Mouse (Mus musculus) midbrain, embryonic 10.5 days (tissue): Measurements from ENCODE around the gene Flywch1. TPM values are rescaled to one million over a fixed set of nuclear protein-coding genes. Genes with fewer than 3 reads are reported as not detected.
A peak's percentile ranks its signal among the peaks of the same experiment; 100 is the strongest.

Source experiments
- DNase-seq: peaks from one replicate; pipeline ENCODE4 v3.0.0-alpha.2; 2017; ENCODE audit warnings: low spot score
- H3K27ac ChIP-seq: fragments of 300-500 bp; sonication (generic); replicated peaks from 2 replicates; pipeline ENCODE4 v1.5.1; 2016; ENCODE audit warnings: mild to moderate bottlenecking
- H3K27me3 ChIP-seq: fragments of 300-500 bp; sonication (generic); 2 replicates; pipeline ENCODE4 v1.6.1; 2016; ENCODE audit warnings: low read depth, mild to moderate bottlenecking; ENCODE audit not compliant: poor library complexity, severe bottlenecking
- H3K36me3 ChIP-seq: fragments of 300-500 bp; sonication (generic); 2 replicates; pipeline ENCODE4 v1.6.1; 2016; ENCODE audit warnings: mild to moderate bottlenecking, moderate library complexity
- H3K4me1 ChIP-seq: fragments of 300-500 bp; sonication (generic); 2 replicates; pipeline ENCODE4 v1.6.1; 2016
- H3K4me3 ChIP-seq: fragments of 300-500 bp; sonication (generic); 2 replicates; pipeline ENCODE4 v1.5.1; 2016; ENCODE audit warnings: mild to moderate bottlenecking, moderate library complexity
- H3K9me3 ChIP-seq: fragments of 300-500 bp; sonication (generic); replicated peaks from 2 replicates; pipeline ENCODE4 v1.6.1; 2016; ENCODE audit warnings: mild to moderate bottlenecking
- WGBS: fragments of 180-500 bp; shearing (Covaris S2); methylation state at CpG from one replicate; pipeline ENCODE4 v1.1.7; 2016; 5-methylcytosine and 5-hydroxymethylcytosine counted together
- polyA plus RNA-seq: library from polyadenylated mRNA; unstranded; fragments of >200 nt; fragmentation: Nextera tagmentation; extraction: Ambion mirVana; gene quantifications from 2 replicates; pipeline ENCODE4 v1.2.1, GENCODE M21; 2016

Flywch1 gene
- polyA plus RNA-seq, 1 experiment from 2014 or later: 187 TPM

GRCm38 (mm10) chr17:23747471-23747870 lies 23.9 kb downstream of the Flywch1 start:
- WGBS: 82% methylated on average over 3 of the region's 3 CpGs
- no peak overlapping the region for H3K4me3 ChIP-seq
- peaks cover 18% of the 10 kb centered on the region for H3K36me3 ChIP-seq
- no peak overlapping the region for H3K27ac ChIP-seq
- no peak for DNase-seq
- H3K27me3 ChIP-seq: peaks cover 63% of the 10 kb centered on the region
- H3K4me1 ChIP-seq: peaks cover 35% of the 10 kb centered on the region
- H3K9me3 ChIP-seq: no peaks in the 10 kb centered on the region

GRCm38 (mm10) chr17:23746767-23747166 lies 24.6 kb downstream of the Flywch1 start:
- H3K36me3 ChIP-seq: peaks cover 11% of the 10 kb centered on the region
- WGBS: 76% methylated on average over 3 of the region's 3 CpGs
- no peak for DNase-seq

GRCm38 (mm10) chr17:23746311-23746710 lies 25.1 kb downstream of the Flywch1 start:
- H3K27ac ChIP-seq: 0 out of 2 replicates have a peak overlapping the region, but pooled peaks have one; percentile 49
- peaks cover 41% of the 10 kb centered on the region for H3K4me1 ChIP-seq
- H3K27me3 ChIP-seq: peaks cover 74% of the 10 kb centered on the region
- H3K4me3 ChIP-seq: peak overlapping the region; percentile 52
- WGBS: 2% methylated on average over 12 of the region's 12 CpGs
- H3K36me3 ChIP-seq: peaks cover 6% of the 10 kb centered on the region
- 0 out of 2 replicates have a peak, but pooled peaks cover 1% of the 10 kb centered on the region for H3K9me3 ChIP-seq
- DNase-seq: peak; percentile 37

More at GRCm38 (mm10) chr17:23746767-23747166, 24.6 kb downstream of the Flywch1 start:
- H3K9me3 ChIP-seq: no peaks in the 10 kb centered on the region
- H3K4me3 ChIP-seq: no peak overlapping the region
- peaks cover 41% of the 10 kb centered on the region for H3K4me1 ChIP-seq
- H3K27me3 ChIP-seq: peaks cover 70% of the 10 kb centered on the region
- H3K27ac ChIP-seq: no peak overlapping the region

GRCm38 (mm10) chr17:23745301-23746251 lies 25.8 kb downstream of the Flywch1 start, which contains the start of gene Kremen2:
Gene Kremen2, minus strand, starts transcription at chr17:23745833.
- peak; percentile 33 for DNase-seq
- Histone ChIP-seq H3K36me3 (peaks cover under 1% of the 10 kb centered on the region; the same call in 1 of the 2 replicates), H3K4me1 (peaks cover 45% of the 10 kb centered on the region), H3K4me3 (peak within 1 kb of the TSS; percentile 52), H3K27ac (0 out of 2 replicates have a peak within 1 kb of the TSS, but pooled peaks have one; percentile 49), H3K9me3 (0 out of 2 replicates have a peak, but pooled peaks cover 2% of the 10 kb centered on the region), H3K27me3 (peaks cover 82% of the 10 kb centered on the region)
- under 1% methylated on average over 43 of the region's 45 CpGs for WGBS

- no peak for DNase-seq
- peaks cover 52% of the 10 kb centered on the region for H3K4me1 ChIP-seq
- 3% methylated on average over 14 of the region's 14 CpGs for WGBS
- H3K27me3 ChIP-seq: peaks cover 90% of the 10 kb centered on the region
- H3K4me3 ChIP-seq: peak overlapping the region; percentile 52
- H3K36me3 ChIP-seq: no peaks in the 10 kb centered on the region
- no peak overlapping the region for H3K27ac ChIP-seq
- H3K9me3 ChIP-seq: 0 out of 2 replicates have a peak, but pooled peaks cover 2% of the 10 kb centered on the region
Measured at GRCm38 (mm10) chr17:23744651-23745050, 26.8 kb downstream of the Flywch1 start.

GRCm38 (mm10) chr17:23744076-23744475 lies 27.3 kb downstream of the Flywch1 start:
- 24% methylated on average over 8 of the region's 8 CpGs for WGBS
- Histone ChIP-seq H3K9me3 (0 out of 2 replicates have a peak, but pooled peaks cover 2% of the 10 kb centered on the region), H3K4me3 (peak overlapping the region; percentile 52; the same call in 1 of the 2 replicates), H3K27ac (no peak overlapping the region), H3K27me3 (peaks cover 95% of the 10 kb centered on the region), H3K36me3 (no peaks in the 10 kb centered on the region), H3K4me1 (peaks cover 56% of the 10 kb centered on the region)
- no peak for DNase-seq

- H3K9me3 ChIP-seq: 0 out of 2 replicates have a peak, but pooled peaks cover 2% of the 10 kb centered on the region
- H3K27ac ChIP-seq: no peak overlapping the region
- H3K27me3 ChIP-seq: peaks cover 98% of the 10 kb centered on the region
- WGBS: 69% methylated on average over 12 of the region's 12 CpGs
- H3K4me1 ChIP-seq: peaks cover 66% of the 10 kb centered on the region
- 0 out of 2 replicates have a peak overlapping the region, but pooled peaks have one; percentile 37 for H3K4me3 ChIP-seq
- DNase-seq: no peak
- H3K36me3 ChIP-seq: peaks cover 1% of the 10 kb centered on the region; the same call in 1 of the 2 replicates
Measured at GRCm38 (mm10) chr17:23742941-23743340, 28.5 kb downstream of the Flywch1 start.

- Histone ChIP-seq H3K9me3 (0 out of 2 replicates have a peak, but pooled peaks cover 2% of the 10 kb centered on the region), H3K4me3 (peak overlapping the region; percentile 37), H3K27me3 (peaks cover 98% of the 10 kb centered on the region), H3K27ac (no peak overlapping the region), H3K4me1 (peaks cover 73% of the 10 kb centered on the region), H3K36me3 (peaks cover 8% of the 10 kb centered on the region)
- peak; percentile 36 for DNase-seq
- 6% methylated on average over 44 of the region's 44 CpGs for WGBS
Measured at GRCm38 (mm10) chr17:23742210-23742793, 29.1 kb downstream of the Flywch1 start.

- Histone ChIP-seq H3K4me1 (peaks cover 73% of the 10 kb centered on the region), H3K4me3 (peak overlapping the region; percentile 37; the same call in 1 of the 2 replicates)
- WGBS: 52% methylated on average over 38 of the region's 38 CpGs
Measured at GRCm38 (mm10) chr17:23741359-23742209, 29.8 kb downstream of the Flywch1 start.

GRCm38 (mm10) chr17:23740598-23741021 lies 30.8 kb downstream of the Flywch1 start, which contains the start of gene Paqr4:
Gene Paqr4, minus strand, starts transcription at chr17:23740867.
- 5% methylated on average over 13 of the region's 13 CpGs for WGBS
- DNase-seq: no peak
- H3K36me3 ChIP-seq: peaks cover 25% of the 10 kb centered on the region
- H3K4me3 ChIP-seq: peak within 1 kb of the TSS; percentile 80
- peaks cover 89% of the 10 kb centered on the region for H3K27me3 ChIP-seq
- H3K4me1 ChIP-seq: peaks cover 63% of the 10 kb centered on the region
- H3K9me3 ChIP-seq: 0 out of 2 replicates have a peak, but pooled peaks cover 2% of the 10 kb centered on the region
- peak within 1 kb of the TSS; percentile 89 for H3K27ac ChIP-seq

More at GRCm38 (mm10) chr17:23741359-23742209, 29.8 kb downstream of the Flywch1 start:
- H3K27me3 ChIP-seq: peaks cover 98% of the 10 kb centered on the region
- DNase-seq: no peak
- H3K27ac ChIP-seq: no peak overlapping the region
- H3K36me3 ChIP-seq: peaks cover 15% of the 10 kb centered on the region
- H3K9me3 ChIP-seq: 0 out of 2 replicates have a peak, but pooled peaks cover 2% of the 10 kb centered on the region

- Histone ChIP-seq H3K4me1 (peaks cover 58% of the 10 kb centered on the region), H3K4me3 (peak overlapping the region; percentile 80), H3K27ac (peak overlapping the region; percentile 89), H3K9me3 (0 out of 2 replicates have a peak, but pooled peaks cover 2% of the 10 kb centered on the region), H3K27me3 (peaks cover 84% of the 10 kb centered on the region), H3K36me3 (peaks cover 29% of the 10 kb centered on the region)
- peak; percentile 90 for DNase-seq
- WGBS: under 1% methylated on average over 46 of the region's 46 CpGs
Measured at GRCm38 (mm10) chr17:23740136-23740584, 31.2 kb downstream of the Flywch1 start.
